Mouse (Mus musculus) olfactory bulb, adult 2 months (tissue): ENCODE data around the gene Abhd16a.

Experiments
- CTCF ChIP-seq: fragments of 200-500 bp; IDR thresholded peaks from 2 replicates; pipeline ENCODE4 v1.5.1; 2012; ENCODE audit warnings: low read depth, mild to moderate bottlenecking, low read length, moderate library complexity; ENCODE audit not compliant: insufficient read depth
- POLR2A ChIP-seq: fragments of 200-500 bp; IDR thresholded peaks from 2 replicates; pipeline ENCODE4 v1.6.1; 2012; ENCODE audit warnings: mild to moderate bottlenecking, low read depth, low read length, moderate library complexity; ENCODE audit not compliant: insufficient read depth

- TF ChIP-seq CTCF (no peak), POLR2A (peak; percentile 92)
Measured at GRCm38 (mm10) chr17:35126206-35126611, 37.1 kb downstream of the Abhd16a start, which contains the start of gene D17H6S53E.
